Mouse (Mus musculus) liver (tissue): ENCODE results near the gene Dok5.
A peak's percentile ranks its signal among the peaks of the same experiment; 100 is the strongest.

Experiments used
- DNase-seq: peaks from one replicate; pipeline ENCODE4 v3.0.0-alpha.2; 2020; ENCODE audit warnings: mixed read lengths

Dok5 gene

GRCm38 (mm10) chr2:170731632-170732561 lies at the start of gene Dok5:
TSS of gene Dok5 (plus strand) at chr2:170731807.
- DNase-seq: peak; percentile 50

- no peak for DNase-seq
Observed at GRCm38 (mm10) chr2:170683385-170683784, 48.2 kb upstream of the Dok5 start.

- no peak for DNase-seq
Observed at GRCm38 (mm10) chr2:170695071-170695936, 36.3 kb upstream of the Dok5 start.

GRCm38 (mm10) chr2:170695937-170696510 lies 35.6 kb upstream of the Dok5 start:
- DNase-seq: no peak

GRCm38 (mm10) chr2:170700471-170700870 lies 31.1 kb upstream of the Dok5 start:
- DNase-seq: no peak

- DNase-seq: no peak
Observed at GRCm38 (mm10) chr2:170706488-170706887, 25.1 kb upstream of the Dok5 start.

GRCm38 (mm10) chr2:170707672-170708071 lies 23.9 kb upstream of the Dok5 start:
- no peak for DNase-seq

- DNase-seq: no peak
Observed at GRCm38 (mm10) chr2:170708901-170709300, 22.7 kb upstream of the Dok5 start.

- no peak for DNase-seq
Observed at GRCm38 (mm10) chr2:170712658-170713285, 18.8 kb upstream of the Dok5 start.

- no peak for DNase-seq
Observed at GRCm38 (mm10) chr2:170720386-170720785, 11.2 kb upstream of the Dok5 start.

GRCm38 (mm10) chr2:170724136-170724535 lies 7.5 kb upstream of the Dok5 start:
- DNase-seq: no peak

- DNase-seq: no peak
Observed at GRCm38 (mm10) chr2:170724716-170725115, 6.9 kb upstream of the Dok5 start.

GRCm38 (mm10) chr2:170725796-170726195 lies 5.8 kb upstream of the Dok5 start:
- no peak for DNase-seq

GRCm38 (mm10) chr2:170726996-170727710 lies 4.5 kb upstream of the Dok5 start:
- no peak for DNase-seq

GRCm38 (mm10) chr2:170728864-170729263 lies 2.7 kb upstream of the Dok5 start:
- DNase-seq: no peak

GRCm38 (mm10) chr2:170729661-170730060 lies 1.9 kb upstream of the Dok5 start:
- DNase-seq: no peak

GRCm38 (mm10) chr2:170730136-170730535 lies 1.5 kb upstream of the Dok5 start:
- no peak for DNase-seq

- no peak for DNase-seq
Observed at GRCm38 (mm10) chr2:170730781-170731180, 826 bp upstream of the Dok5 start.

- no peak for DNase-seq
Observed at GRCm38 (mm10) chr2:170731205-170731604, 402 bp upstream of the Dok5 start.

- no peak for DNase-seq
Observed at GRCm38 (mm10) chr2:170733671-170734070, 2.1 kb downstream of the Dok5 start.

GRCm38 (mm10) chr2:170734446-170734845 lies 2.8 kb downstream of the Dok5 start:
- no peak for DNase-seq

GRCm38 (mm10) chr2:170738446-170738845 lies 6.8 kb downstream of the Dok5 start:
- no peak for DNase-seq
